Mouse (Mus musculus): ENCODE results near the gene Ms4a6c.
"Not testable (repeated sequence)": the region's sequence is repeated elsewhere in the genome, so short reads cannot be mapped to it uniquely, and the experiment has no call there.

The Ms4a6c gene

DNA sequence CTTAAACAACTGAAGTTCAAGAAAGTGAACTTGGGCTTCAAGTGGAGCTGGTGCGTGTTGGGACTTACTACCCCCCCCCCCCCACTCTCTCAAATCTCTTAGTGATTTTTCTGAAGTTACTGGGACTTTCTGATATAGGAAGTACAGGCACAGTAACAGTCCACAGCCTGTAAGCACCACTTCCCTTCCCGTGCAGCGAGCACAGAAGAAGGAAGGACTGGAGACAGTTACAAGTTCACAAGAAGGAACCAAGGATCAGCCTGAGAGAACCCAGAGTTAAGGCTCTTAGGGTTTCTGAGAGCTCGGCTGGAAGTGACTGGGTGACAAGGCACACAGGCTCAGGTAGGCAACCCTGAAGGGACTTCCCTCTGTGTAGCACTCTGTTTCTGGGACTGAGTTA, at the start of gene Ms4a6c:
TSS of gene Ms4a6c (plus strand) at position 152 of the 400 bp plus-strand sequence.
- not testable (repeated sequence) for DNase-seq

DNA sequence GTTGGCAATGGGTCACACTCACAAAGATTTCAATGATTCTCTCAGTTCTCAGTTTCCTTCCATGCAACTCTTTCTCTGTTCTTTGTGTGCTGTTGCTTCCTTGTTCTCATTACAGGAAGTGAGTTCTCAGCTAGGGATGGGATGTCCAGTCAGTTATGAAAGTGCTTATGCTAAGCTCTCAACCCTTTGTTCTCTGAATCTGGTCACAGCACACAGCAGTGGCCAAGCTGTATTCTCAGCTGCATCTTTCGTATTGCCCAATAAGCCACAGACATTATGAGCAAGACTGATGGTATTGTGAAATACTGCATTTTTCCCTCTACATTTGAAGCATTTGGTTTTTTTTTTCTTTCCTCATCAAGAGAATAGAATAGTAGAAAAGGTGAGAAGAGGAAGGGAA, 38.0 kb upstream of the Ms4a6c start:
- not testable (repeated sequence) for DNase-seq

- no peak for DNase-seq
Observed at GRCm38 (mm10) chr19:11435058-11435834, 33.9 kb upstream of the Ms4a6c start.

DNA sequence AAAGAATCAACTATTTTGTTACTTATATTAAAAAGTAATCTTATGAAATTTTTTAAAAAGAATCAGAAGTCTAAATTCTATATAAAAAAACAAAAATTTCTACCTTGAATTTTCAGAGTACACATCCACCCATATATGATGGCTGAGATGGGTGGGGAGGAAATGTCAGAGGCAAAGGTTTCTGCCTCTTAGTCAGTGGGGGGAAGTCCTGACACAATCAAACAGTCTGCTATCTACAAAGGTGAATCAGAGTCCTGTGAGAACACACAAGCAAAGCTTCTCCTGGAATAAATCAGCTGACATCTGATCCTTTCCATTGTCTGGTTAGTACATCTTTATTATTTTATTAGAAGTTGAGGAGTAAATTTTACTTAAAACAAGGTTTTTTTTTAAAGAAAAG, 25.8 kb upstream of the Ms4a6c start, which contains the start of gene Ms4a4b:
TSS of gene Ms4a4b (plus strand) at position 216 of the 400 bp plus-strand sequence.
- DNase-seq, result no peak

- DNase-seq, result no peak
Observed at GRCm38 (mm10) chr19:11443964-11444363, 25.2 kb upstream of the Ms4a6c start.

GRCm38 (mm10) chr19:11447238-11447637, 21.9 kb upstream of the Ms4a6c start:
- DNase-seq, result no peak

- DNase-seq, result not testable (repeated sequence)
Observed at GRCm38 (mm10) chr19:11459041-11459440, 10.1 kb upstream of the Ms4a6c start.

DNA sequence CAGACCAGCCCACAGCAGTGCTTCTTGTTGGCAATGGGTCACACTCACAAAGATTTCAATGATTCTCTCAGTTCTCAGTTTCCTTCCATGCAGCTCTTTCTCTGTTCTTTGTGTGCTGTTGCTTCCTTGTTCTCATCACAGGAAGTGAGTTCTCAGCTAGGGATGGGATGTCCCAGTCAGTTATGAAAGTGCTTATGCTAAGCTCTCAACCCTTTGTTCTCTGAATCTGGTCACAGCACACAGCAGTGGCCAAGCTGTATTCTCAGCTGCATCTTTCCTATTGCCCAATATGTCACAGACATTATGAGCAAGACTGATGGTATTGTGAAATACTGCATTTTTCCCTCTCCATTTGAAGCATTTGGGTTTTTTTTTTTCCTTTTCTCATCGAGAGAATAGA, 4.4 kb upstream of the Ms4a6c start:
- DNase-seq, result not testable (repeated sequence)

- DNase-seq, result no peak
Observed at GRCm38 (mm10) chr19:11466471-11466870, 2.7 kb upstream of the Ms4a6c start.

GRCm38 (mm10) chr19:11468361-11468760, 805 bp upstream of the Ms4a6c start:
- DNase-seq, result not testable (repeated sequence)

DNA sequence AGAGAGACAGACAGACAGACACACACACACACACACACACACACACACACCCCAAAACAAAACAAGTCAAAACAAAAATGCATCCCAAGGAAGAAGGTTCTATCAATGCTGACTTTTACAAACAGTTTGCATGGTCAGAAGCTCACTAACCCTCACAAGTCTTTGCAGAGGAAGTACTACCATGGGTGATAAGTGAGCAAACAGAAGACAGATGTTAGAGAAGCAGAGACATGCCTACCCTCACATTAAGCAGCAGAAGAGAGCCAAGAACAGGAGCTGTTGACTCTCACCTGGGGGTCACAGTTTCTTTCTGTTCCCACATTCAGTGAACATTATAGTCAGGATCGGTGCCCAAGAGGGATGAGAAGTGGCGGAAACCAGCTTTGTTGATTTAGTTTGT, 10.5 kb downstream of the Ms4a6c start:
- DNase-seq, result no peak

DNA sequence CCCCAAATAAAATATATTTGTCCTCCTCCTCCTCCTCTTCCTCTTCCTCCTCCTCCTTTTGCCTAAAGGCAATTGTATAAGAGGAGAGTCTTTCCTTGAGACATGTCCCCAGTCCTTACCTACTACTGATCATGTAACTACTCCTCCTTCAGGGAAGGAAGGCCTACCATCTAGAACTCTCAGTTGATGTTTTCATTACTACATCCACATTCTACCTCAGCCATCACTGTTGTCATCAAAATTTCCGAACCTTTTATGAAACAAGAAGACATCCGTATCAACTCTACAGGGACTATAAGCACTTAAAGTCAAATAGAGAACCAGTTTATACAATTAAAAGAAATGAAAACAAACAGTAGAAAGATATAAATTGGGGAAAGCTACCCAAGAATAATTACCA, 13.5 kb downstream of the Ms4a6c start:
- DNase-seq, result no peak

DNA sequence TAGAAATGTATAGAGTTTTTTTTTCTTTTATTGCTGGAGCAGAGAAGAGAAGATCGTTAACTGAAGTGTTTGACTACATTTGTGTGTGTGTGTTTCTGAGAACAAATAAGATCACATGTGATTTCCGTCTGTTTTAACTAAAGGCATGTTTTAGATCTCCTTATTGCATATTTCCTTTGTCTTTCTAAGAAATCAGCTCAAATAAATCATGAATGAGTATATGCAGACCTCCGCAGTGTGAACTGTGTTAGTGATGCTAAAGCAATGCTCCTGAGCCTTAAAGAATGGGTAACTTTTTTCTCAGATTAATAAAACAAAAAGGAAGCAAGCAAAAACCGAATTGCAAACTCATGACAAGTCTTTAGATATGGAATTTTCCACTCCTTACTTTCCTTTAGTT, 14.8 kb downstream of the Ms4a6c start:
- no peak for DNase-seq

- DNase-seq, result no peak
Observed at GRCm38 (mm10) chr19:11484388-11484787, 15.2 kb downstream of the Ms4a6c start.

GRCm38 (mm10) chr19:11485266-11485665, 16.1 kb downstream of the Ms4a6c start:
- DNase-seq, result no peak

GRCm38 (mm10) chr19:11485746-11486145, 16.6 kb downstream of the Ms4a6c start, which contains the start of gene Gm8369:
Gene Gm8369 (plus strand): TSS chr19:11485938.
- DNase-seq, result no peak

- no peak for DNase-seq
Observed at GRCm38 (mm10) chr19:11486599-11486998, 17.4 kb downstream of the Ms4a6c start.

DNA sequence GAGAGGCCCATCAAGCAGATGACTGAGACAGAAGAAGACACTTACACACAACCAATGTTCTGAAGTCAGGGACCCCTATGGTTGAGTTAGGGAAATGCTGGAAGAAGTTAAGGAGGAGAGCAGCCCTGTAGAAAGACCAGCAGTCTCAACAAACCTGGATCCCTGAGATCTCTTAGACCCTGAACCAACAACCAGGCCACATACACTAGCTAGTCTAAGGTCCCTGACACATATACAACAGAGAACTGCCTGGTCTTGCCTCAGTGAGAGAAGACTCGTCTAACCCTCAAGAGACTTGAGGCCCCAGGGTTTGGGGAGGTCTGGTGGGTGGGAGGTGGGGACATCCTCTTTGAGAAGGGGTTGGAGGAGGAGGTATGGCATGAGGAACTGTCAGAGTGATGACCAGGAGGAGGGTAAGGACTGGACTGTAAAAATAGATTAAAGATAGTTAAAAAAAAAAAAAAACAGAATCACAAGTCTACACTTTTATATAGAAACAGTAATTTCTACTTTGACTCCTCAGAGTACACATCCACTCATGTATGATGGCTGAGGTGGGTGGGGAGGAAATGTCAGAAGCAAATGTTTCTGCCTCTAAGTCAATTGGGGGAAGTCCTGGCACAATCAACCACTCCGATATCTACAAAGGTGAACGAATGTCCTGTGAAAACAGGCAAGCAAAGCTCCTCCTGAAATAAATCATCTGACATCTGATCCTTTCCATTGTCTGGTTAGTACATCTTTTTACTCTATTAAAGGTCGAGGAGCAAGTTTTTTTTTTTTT, 22.4 kb downstream of the Ms4a6c start:
- DNase-seq, result no peak

GRCm38 (mm10) chr19:11492671-11493070, 23.5 kb downstream of the Ms4a6c start:
- DNase-seq, result no peak

- no peak for DNase-seq
Observed at GRCm38 (mm10) chr19:11494519-11494918, 25.4 kb downstream of the Ms4a6c start.

GRCm38 (mm10) chr19:11496361-11496760, 27.2 kb downstream of the Ms4a6c start:
- no peak for DNase-seq

GRCm38 (mm10) chr19:11497300-11497699, 28.1 kb downstream of the Ms4a6c start:
- not testable (repeated sequence) for DNase-seq

DNA sequence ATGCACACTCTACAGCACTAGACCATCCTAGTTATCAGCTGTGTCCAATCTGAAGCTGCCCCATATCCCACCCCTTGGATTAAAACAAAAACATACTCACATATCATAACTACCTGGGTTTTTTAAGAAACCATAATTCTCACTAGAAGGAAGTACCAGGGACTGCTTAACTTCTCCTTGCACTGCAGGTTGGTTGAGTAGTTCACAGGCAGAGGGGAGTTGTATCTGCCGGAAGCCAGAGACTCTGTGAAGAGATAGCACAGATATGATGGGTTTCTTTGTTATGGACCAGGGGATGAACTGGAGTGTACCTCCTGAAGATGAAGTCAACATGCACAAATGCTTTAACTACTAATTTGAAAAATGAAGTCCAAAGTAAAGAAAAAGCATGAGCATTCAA, 31.6 kb downstream of the Ms4a6c start:
- no peak for DNase-seq

DNA sequence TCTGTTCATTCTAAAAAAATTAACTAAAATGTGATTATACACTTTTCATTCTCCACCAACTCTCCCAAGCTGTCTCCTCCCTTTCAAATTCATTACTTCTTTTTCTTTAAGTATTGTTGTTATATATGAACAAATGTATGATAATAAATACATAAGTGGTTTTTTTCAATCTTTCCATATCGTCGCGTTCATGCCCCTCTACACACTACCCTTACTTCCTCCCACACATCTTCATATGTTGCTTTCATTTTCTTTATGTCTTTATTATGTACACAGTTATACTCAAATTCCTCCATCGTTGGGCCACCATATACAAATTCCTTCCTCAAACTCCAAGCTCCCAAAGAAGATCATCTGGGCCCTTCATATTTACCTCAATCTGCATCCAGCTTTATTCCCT, 32.2 kb downstream of the Ms4a6c start:
- no peak for DNase-seq

Data from kidney, postnatal 25 days (tissue).